Mouse (Mus musculus) kidney, adult 11 months (tissue): ENCODE measurements around the gene Mettl18.
A peak's percentile ranks its signal among the peaks of the same experiment; 100 is the strongest.
"Not testable (repeated sequence)": the region's sequence is repeated elsewhere in the genome, so short reads cannot be mapped to it uniquely, and the experiment has no call there.

Experiments used
- DNase-seq: peaks from one replicate; pipeline ENCODE4 v3.0.0; 2022

Gene Mettl18

DNA sequence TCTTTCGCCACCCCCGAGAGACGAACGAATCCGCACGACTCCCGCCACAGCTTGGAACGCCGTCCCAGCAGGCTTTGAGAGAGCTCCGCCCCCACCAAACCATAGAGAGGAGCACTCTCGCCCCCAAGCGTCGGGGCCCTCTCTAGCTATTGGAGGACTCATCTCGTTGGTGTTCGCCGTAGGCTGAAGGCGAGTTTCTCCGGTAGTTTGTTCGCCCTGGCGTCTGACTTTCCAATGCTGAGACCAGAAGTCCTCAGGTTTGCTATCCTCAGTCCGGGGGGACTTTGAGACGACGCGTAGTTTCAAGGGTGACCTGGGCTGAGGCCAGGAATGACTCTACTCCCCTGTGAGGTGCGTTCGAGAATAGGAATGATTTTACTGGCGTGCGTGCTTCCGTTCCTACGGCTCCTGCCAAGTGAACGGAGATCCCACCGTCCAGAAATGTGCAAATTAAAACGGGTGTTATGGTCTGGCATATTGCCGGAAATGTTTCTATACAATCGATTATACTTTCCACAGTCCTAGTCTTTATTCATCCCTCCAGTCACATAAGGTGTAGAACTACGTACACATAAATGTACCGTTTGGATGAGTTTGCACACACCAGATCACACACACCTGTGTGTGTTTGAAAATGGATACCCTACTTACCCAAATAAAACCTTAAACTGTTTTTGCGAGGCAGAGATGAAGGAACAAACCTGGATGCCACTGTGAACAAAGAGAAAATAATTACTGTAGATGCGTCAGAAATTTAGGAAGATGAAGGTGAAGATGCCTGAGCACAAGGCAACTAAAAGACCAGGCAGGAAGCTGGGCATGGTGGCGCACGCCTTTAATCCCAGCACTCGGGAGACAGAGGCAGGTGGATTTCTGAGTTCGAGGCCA lies at the start of gene Mettl18, which contains the start of gene BC055324:
TSS of gene Mettl18 (plus strand) at position 169 of the 888 bp plus-strand sequence.
TSS of gene BC055324 (minus strand) at position 76 of the 888 bp plus-strand sequence.
- peak; percentile 86 for DNase-seq

DNA sequence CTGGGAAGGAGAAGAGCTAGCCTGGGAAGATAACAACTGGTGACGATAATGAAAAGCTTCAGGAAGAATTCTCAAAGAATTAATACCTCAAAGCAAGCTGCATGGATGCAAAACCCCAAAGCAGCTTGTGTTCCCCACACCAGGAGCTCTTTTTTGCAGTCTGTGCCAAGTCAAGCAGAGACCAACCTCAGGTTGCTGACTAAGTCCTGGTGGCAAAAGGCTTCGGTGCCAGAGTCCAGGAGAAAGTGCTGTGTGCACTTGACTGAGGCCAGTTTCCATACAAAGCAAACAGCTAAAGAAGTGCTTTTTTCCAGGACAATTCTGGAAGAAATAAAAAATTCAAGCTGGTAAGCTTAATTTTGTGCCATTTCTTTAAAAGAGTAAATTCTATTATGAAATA lies 41.3 kb upstream of the Mettl18 start:
- peak; percentile 42 for DNase-seq

DNA sequence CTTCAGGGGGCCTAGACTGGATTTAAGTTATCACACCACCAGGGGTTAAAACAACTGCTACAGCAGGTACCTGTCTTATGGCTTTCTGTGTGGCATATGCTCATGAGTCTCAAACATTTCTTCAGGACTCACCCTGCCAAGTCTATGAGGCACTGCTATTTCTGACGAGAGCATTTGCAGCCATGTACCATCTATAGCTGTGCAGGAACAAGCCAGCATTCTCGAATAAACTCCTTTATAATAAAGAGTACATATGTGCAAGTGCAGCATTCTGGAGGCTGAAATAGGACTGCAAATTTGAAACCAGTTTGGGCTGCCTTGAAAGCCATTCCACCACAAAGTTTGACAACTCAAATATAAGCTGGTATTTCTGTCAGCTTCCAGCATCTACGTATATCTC lies 36.7 kb upstream of the Mettl18 start:
- DNase-seq = no peak

DNA sequence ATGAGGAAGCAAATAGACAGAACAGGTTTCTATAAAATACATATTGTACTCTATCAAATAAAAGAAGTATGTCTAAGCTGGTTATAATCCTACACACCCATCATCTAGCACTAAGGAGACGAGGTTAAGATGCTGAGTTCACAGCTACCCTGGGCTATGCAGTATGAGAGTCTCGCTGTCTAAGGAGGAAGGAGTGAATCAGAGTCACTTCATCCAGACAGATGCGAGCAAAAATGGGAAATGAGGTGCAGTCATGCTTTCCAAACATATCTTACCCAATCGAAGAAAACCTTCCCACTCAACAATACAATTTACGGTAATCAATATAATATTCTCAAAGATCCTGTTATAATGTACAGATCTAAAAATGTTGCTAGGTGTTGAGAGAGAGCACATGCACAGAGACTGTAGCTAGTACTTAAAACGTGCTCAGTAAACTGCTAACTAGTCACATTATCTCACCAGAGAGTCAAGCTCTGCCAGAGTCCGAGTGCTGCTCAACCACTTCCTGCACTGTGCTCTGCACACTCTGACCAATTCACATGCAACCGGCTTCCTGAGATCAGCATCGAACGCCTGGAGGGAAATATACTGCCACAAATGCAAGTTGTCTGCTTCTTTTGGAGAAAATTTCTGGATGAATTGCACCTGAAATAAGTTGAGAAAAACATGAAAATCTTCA lies 30.5 kb upstream of the Mettl18 start:
- no peak for DNase-seq

- DNase-seq = no peak
Measured at GRCm38 (mm10) chr1:163974471-163974870, 20.2 kb upstream of the Mettl18 start.

GRCm38 (mm10) chr1:163975088-163975487 lies 19.6 kb upstream of the Mettl18 start:
- DNase-seq = no peak

GRCm38 (mm10) chr1:163976515-163976914 lies 18.2 kb upstream of the Mettl18 start:
- DNase-seq = no peak

DNA sequence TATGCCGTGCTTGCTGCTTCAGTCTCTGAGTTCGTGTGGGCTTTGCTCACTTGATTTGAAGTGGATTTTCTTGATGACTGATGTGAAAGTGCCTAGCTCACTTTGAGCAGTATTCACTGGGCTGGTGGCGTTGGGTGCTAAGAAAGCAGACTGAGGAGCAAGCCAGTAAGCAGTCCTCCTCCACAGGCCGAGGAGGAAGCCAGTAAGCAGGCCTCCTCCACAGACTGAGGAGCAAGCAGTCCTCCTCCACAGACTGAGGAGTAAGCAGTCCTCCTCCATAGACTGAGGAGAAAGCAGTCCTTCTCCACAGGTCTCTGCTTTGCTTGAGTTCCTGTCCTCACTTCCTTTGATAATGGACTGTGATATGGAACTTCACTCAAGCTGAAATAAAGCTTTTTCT lies 2.3 kb upstream of the Mettl18 start:
- no peak for DNase-seq

- no peak for DNase-seq
Measured at GRCm38 (mm10) chr1:163994173-163994720, 442 bp upstream of the Mettl18 start.

GRCm38 (mm10) chr1:163995609-163995913 lies 872 bp downstream of the Mettl18 start:
- DNase-seq = no peak

DNA sequence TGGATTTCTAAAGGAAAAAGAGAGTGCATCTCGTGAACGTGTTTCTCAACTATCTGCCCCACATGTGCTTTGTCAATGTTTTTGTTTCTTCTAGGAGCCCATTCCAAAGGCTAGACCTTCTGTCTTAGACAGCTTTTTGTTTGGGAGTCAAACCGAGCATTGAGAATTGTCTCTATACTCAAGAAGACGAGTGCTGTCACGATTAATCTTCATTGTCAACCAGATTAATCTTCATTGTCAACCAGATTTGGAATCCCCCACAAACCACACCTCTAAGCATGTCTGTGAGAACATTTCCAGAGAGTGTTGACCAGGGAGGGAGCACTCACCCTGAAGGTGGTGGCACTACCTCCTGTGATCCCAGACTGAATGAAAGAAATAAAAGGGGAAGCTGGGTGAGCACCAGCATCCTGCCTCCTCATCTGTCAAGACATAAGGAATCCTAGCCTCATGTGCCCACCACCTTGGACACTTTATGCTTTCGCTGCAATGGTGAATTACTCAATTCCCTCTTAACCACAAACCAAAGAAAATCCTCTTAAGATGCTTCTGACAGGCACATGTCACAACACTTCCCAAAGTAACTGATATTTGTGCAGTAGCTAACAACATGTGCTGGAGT lies 7.3 kb downstream of the Mettl18 start:
- DNase-seq = no peak

GRCm38 (mm10) chr1:164004311-164004710 lies 9.6 kb downstream of the Mettl18 start:
- DNase-seq = no peak

GRCm38 (mm10) chr1:164009235-164009634 lies 14.5 kb downstream of the Mettl18 start:
- no peak for DNase-seq

GRCm38 (mm10) chr1:164014616-164015015 lies 19.9 kb downstream of the Mettl18 start:
- no peak for DNase-seq

DNA sequence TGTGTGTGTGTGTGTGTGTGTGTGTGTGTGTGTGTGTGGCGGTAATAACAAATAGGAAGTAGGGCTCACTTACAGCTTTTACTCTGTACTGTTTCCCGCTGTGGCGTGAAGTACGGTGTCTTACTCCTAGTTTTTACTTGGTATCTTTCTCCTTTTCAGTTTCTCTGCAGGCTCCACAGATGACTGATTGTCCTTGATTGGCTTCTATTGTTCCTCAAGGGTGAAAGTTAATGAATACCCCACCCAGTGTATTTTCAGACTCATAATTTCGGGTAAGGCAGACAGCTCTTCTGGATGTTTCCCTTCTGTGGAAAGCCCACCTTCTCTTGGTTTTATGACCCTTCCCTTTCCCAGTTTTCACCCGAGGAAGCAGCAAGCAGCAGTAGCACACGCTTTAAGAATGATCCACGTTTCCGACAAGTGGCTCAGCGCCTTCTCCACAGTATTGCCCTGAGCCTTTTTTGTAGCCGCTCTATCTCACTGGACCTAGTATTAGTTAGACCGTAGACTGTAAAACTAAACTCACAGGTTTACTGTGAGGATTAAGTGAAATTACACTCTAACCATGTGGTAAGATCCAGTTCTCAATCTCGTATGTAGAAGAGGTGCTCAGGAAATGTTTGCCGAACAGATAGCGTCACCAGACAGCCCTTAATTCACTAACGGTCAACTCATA lies 23.7 kb downstream of the Mettl18 start:
- no peak for DNase-seq

DNA sequence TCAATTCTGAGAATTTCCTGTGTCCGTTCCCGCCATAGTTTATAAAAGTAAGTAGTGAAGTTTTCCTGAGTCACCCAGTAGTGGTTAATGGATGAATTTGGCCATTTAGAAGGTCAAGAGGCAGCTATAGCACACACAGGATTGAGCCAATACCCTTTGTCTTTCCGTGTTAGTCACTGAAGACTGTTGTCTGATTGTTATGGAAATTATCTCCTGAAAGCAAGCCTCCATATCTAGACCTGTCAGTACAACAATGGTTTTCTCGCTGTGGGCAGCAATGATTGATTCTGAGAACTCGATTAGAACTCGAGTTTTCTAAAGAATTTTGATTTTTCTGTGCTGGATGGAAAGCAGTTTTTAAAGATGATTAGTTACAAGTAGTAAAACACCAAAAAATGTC lies 25.1 kb downstream of the Mettl18 start:
- DNase-seq = no peak

DNA sequence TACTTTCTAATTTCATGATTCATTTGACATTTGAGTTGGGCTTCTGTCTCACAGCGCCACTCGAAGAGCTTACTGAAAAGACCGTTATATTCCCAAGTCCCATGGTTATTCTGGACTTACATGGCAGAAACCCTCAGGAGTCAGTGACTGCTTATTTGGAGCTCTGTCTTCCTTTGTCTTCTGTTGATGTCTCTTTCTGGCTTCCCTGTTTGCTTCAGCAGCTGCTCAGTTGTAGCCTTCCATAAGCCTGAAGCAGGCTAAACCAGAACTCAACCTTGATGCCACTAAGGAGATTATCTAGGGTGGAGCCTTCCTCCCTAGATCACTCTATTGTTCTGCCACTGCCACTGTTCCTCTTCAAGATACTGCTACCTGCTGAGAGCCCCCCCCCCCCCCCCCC lies 26.1 kb downstream of the Mettl18 start:
- not testable (repeated sequence) for DNase-seq

- DNase-seq = not testable (repeated sequence)
Measured at GRCm38 (mm10) chr1:164022106-164022505, 27.4 kb downstream of the Mettl18 start.

DNA sequence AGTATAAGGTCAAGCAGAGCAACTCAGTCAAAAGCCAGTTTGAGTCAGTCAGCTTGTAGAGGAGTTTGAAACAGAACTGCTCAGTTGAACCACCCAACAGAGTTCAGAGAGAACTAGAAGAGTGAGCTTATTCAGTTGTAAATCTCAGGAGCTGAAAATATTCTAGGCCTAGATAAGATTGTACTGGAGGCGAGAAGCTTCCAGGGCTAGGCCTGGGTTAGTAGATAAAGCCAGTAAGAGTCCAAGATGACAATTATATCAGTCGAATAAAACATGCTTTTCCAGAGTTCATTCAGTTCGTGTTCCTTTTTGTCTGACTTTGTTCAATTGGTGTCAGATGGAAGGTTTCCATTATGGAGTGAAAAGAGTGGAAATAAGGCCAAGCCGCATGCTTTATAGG lies 31.0 kb downstream of the Mettl18 start:
- no peak for DNase-seq

GRCm38 (mm10) chr1:164027416-164027815 lies 32.7 kb downstream of the Mettl18 start:
- no peak for DNase-seq

GRCm38 (mm10) chr1:164040385-164041135 lies 45.9 kb downstream of the Mettl18 start:
- DNase-seq = no peak

DNA sequence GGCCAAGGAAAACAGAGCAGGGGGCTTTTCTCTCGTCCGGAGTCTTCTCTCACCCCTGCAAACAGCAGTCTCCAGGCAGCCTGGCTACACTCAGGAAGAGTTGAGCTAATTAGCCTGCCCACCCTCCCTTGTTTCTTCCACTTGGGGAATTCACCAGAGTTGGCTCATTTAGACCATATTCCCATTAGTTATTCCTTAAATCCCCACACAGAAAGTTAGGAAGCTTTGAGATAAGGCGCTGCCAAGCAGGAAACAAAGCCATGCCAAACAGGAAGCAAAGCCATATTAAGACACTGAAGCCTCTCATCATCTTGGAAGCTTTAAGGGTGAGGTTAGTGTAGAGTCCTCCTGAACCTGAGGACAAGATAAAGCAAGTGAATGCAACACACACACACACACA lies 48.9 kb downstream of the Mettl18 start:
- peak; percentile 59 for DNase-seq
